Mouse (Mus musculus) CH12.LX (cell line): ENCODE measurements at regions not wholly inside any gene's neighbourhood (a gene's known extent, or its start where the extent isn't known, plus 50 kb on each side); places are given as distances from the start of the nearest gene placed in this dataset.

Experiments
- DNase-seq: peaks from one replicate; pipeline ENCODE4 v3.0.0-alpha.2; 2013; ENCODE audit errors: extremely low read depth
- H3K27ac ChIP-seq: 2 replicates; pipeline ENCODE4 v1.5.1; 2012; ENCODE audit warnings: low read depth, mild to moderate bottlenecking, control low read depth, moderate library complexity; ENCODE audit not compliant: insufficient read depth
- H3K27me3 ChIP-seq: replicated peaks from 2 replicates; pipeline ENCODE3; 2012; ENCODE audit warnings: inconsistent platforms
- H3K36me3 ChIP-seq, 2 experiments: replicated peaks in 1 of 2; 2 replicates each; pipeline versions ENCODE3 to v1.6.1; 2012; ENCODE audit warnings: inconsistent platforms in 1 of 2, low read length in 1 of 2, mild to moderate bottlenecking in 1 of 2, mixed read lengths in 1 of 2, moderate library complexity in 1 of 2; ENCODE audit not compliant: control insufficient read depth in 1 of 2, insufficient read depth in 1 of 2
- H3K4me1 ChIP-seq, 2 experiments: 2 replicates each; pipeline ENCODE4 v1.6.1; 2012; ENCODE audit warnings: inconsistent platforms in 1 of 2, moderate library complexity in 1 of 2; ENCODE audit not compliant: insufficient read depth in 2 of 2, control insufficient read depth in 1 of 2
- H3K4me2 ChIP-seq: 2 replicates; pipeline ENCODE4 v1.6.1; 2012; ENCODE audit warnings: low read depth, mild to moderate bottlenecking, control low read depth; ENCODE audit not compliant: poor library complexity, insufficient read depth, severe bottlenecking
- H3K4me3 ChIP-seq, 3 experiments: fragments of 150-350 bp in 1 of 3; sonication (generic) in 1 of 3; replicated peaks in 1 of 3; 2 replicates each; pipeline versions ENCODE3 to v1.5.1; 2011 to 2012; ENCODE audit warnings: low read depth in 2 of 3, low read length in 2 of 3, mild to moderate bottlenecking in 2 of 3, moderate library complexity in 2 of 3, control low read depth in 1 of 3, improper control_type of control experiment in 1 of 3, inconsistent platforms in 1 of 3, mixed read lengths in 1 of 3; ENCODE audit not compliant: poor library complexity in 1 of 3
- H3K79me2 ChIP-seq: replicated peaks from 2 replicates; pipeline ENCODE4 v1.6.1; 2012; ENCODE audit warnings: mild to moderate bottlenecking, moderate library complexity; ENCODE audit not compliant: control insufficient read depth, poor library complexity, insufficient read depth, severe bottlenecking; ENCODE audit errors: extremely low read depth
- H3K9ac ChIP-seq: 2 replicates; pipeline ENCODE4 v1.6.1; 2012; ENCODE audit warnings: low read depth, mild to moderate bottlenecking, control low read depth, moderate library complexity; ENCODE audit not compliant: insufficient read depth
- H3K9me3 ChIP-seq: replicated peaks from 2 replicates; pipeline ENCODE3; 2012; ENCODE audit warnings: low read length, inconsistent platforms, mixed read lengths
- CHD1 ChIP-seq: IDR thresholded peaks from 2 replicates; pipeline ENCODE4 v1.6.1; 2012; ENCODE audit warnings: low read depth, low read length, improper control_type of control experiment, inconsistent platforms
- E2F4 ChIP-seq: IDR thresholded peaks from 2 replicates; pipeline ENCODE4 v1.6.1; 2011; ENCODE audit warnings: low read depth, low read length, improper control_type of control experiment; ENCODE audit not compliant: insufficient replicate concordance
- ELF1 ChIP-seq: IDR thresholded peaks from 2 replicates; pipeline ENCODE4 v1.6.1; 2014; ENCODE audit warnings: low read depth, mild to moderate bottlenecking, inconsistent platforms, low read length, improper control_type of control experiment
- EP300 ChIP-seq: IDR thresholded peaks from 2 replicates; pipeline ENCODE4 v1.6.1; 2011; ENCODE audit warnings: low read length, improper control_type of control experiment
- ETS1 ChIP-seq: conservative IDR thresholded peaks from 2 replicates; pipeline ENCODE4 v1.6.1; 2012; ENCODE audit warnings: low read depth, mild to moderate bottlenecking, inconsistent platforms, low read length, improper control_type of control experiment, moderate library complexity
- GABPA ChIP-seq: IDR thresholded peaks from 2 replicates; pipeline ENCODE4 v1.6.1; 2012; ENCODE audit warnings: low read depth, low read length, improper control_type of control experiment, inconsistent platforms; ENCODE audit not compliant: insufficient replicate concordance
- IRF4 ChIP-seq: IDR thresholded peaks from 2 replicates; pipeline ENCODE4 v1.6.1; 2014; ENCODE audit warnings: low read depth, mild to moderate bottlenecking, inconsistent platforms, low read length, improper control_type of control experiment
- JUN ChIP-seq: IDR thresholded peaks from 2 replicates; pipeline ENCODE4 v1.6.1; 2011; ENCODE audit warnings: low read depth, mild to moderate bottlenecking, low read length, improper control_type of control experiment, moderate library complexity; ENCODE audit not compliant: insufficient read depth
- JUND ChIP-seq: conservative IDR thresholded peaks from 2 replicates; pipeline ENCODE4 v1.6.1; 2011; ENCODE audit warnings: low read depth, low read length, improper control_type of control experiment
- MYC ChIP-seq: IDR thresholded peaks from 2 replicates; pipeline ENCODE4 v1.6.1; 2011; ENCODE audit warnings: low read depth, mild to moderate bottlenecking, improper control_type of control experiment, low read length
- NELFE ChIP-seq: IDR thresholded peaks from 2 replicates; pipeline ENCODE4 v1.6.1; 2011; ENCODE audit warnings: low read depth, low read length, improper control_type of control experiment
- NRF1 ChIP-seq: IDR thresholded peaks from 2 replicates; pipeline ENCODE4 v1.6.1; 2014; ENCODE audit warnings: low read depth, mild to moderate bottlenecking, inconsistent platforms, low read length, improper control_type of control experiment, moderate library complexity
- PAX5 ChIP-seq: IDR thresholded peaks from 2 replicates; pipeline ENCODE4 v1.6.1; 2012; ENCODE audit warnings: low read length, inconsistent platforms, mixed read lengths
- POLR2A ChIP-seq: IDR thresholded peaks from 2 replicates; pipeline ENCODE4 v1.6.1; 2011; ENCODE audit warnings: low read depth, mild to moderate bottlenecking, improper control_type of control experiment, low read length
- RAD21 ChIP-seq: IDR thresholded peaks from 2 replicates; pipeline ENCODE4 v1.6.1; 2011; ENCODE audit warnings: low read depth, mild to moderate bottlenecking, low read length, improper control_type of control experiment, moderate library complexity
- RCOR1 ChIP-seq: conservative IDR thresholded peaks from 2 replicates; pipeline ENCODE4 v1.6.1; 2012; ENCODE audit warnings: low read depth, mild to moderate bottlenecking, inconsistent platforms, low read length, improper control_type of control experiment
- SMC3 ChIP-seq: IDR thresholded peaks from 2 replicates; pipeline ENCODE4 v1.6.1; 2011; ENCODE audit warnings: low read depth, low read length, improper control_type of control experiment
- TBP ChIP-seq: conservative IDR thresholded peaks from 2 replicates; pipeline ENCODE4 v1.6.1; 2011; ENCODE audit warnings: low read depth, low read length, improper control_type of control experiment
- TCF12 ChIP-seq: IDR thresholded peaks from 2 replicates; pipeline ENCODE4 v1.6.1; 2014; ENCODE audit warnings: low read depth, mild to moderate bottlenecking, inconsistent platforms, low read length, improper control_type of control experiment
- UBTF ChIP-seq: IDR thresholded peaks from 2 replicates; pipeline ENCODE4 v1.6.1; 2012; ENCODE audit warnings: low read depth, mild to moderate bottlenecking, inconsistent platforms, low read length, improper control_type of control experiment, moderate library complexity
- USF1 ChIP-seq: IDR thresholded peaks from 2 replicates; pipeline ENCODE4 v1.6.1; 2014; ENCODE audit warnings: low read depth, mild to moderate bottlenecking, inconsistent platforms, low read length, improper control_type of control experiment
- ZMIZ1 ChIP-seq: IDR thresholded peaks from 2 replicates; pipeline ENCODE4 v1.6.1; 2012; ENCODE audit warnings: low read depth, mild to moderate bottlenecking, inconsistent platforms, low read length, improper control_type of control experiment
- ZNF384 ChIP-seq: IDR thresholded peaks from 2 replicates; pipeline ENCODE4 v1.6.1; 2012; ENCODE audit warnings: low read depth, low read length, improper control_type of control experiment, inconsistent platforms
- dilution Hi-C: fragments of 300-500 bp; cut with MboI; formaldehyde crosslinking; loops from 2 replicates; pipeline ENCODE4 v1.14.3; 2020; ENCODE audit warnings: low sequenced_read_pairs; ENCODE audit not compliant: extremely low pct_unique_long_range_greater_than_20kb, extremely low pct_ligation_motif_present
- in situ Hi-C: fragments of 300-500 bp; cut with MboI; formaldehyde crosslinking; loops from 3 replicates; pipeline ENCODE4 v1.14.3; 2019; ENCODE audit warnings: low sequenced_read_pairs, low pct_ligation_motif_present, low pct_unique_long_range_greater_than_20kb, mixed read lengths

DNA sequence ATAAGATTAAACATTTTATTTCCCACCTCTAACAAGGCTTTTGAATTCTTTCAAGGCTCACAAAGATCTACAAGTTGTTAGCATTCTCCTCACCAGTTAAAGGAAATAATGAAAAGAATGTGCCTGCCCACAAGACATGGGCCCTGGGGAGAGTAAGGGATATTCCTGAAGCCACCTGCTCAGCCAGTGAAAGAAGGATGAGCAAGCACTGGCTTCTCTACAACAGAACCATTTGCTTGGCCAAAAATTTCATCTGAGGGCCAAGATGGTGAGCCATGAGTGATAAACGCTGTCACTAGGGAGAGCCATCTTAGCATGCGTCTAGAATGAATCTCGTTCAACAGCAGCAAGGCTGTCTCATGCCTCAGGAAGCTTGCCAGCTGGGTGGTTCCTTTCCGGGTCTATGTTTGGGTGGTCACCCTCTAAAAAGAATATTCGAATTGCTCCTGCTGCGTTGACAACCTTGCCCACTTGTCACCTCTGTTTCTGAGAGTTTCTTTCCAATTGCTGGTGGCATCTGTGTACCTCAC, 161.2 kb upstream of the Lpp start:
- H3K4me2 ChIP-seq, result no peak overlapping the region
- H3K9ac ChIP-seq, result no peak overlapping the region
- dilution Hi-C loops (no loop called here), in situ Hi-C loops (no loop called here)
- no peaks in the 10 kb centered on the region for H3K79me2 ChIP-seq
- H3K4me3 ChIP-seq, result no peak overlapping the region
- H3K27me3 ChIP-seq, result peaks cover 17% of the 10 kb centered on the region
- no peak overlapping the region for H3K27ac ChIP-seq
- no peak for DNase-seq
- no peaks in the 10 kb centered on the region for H3K4me1 ChIP-seq
- no peak for TF ChIP-seq SMC3
- TF ChIP-seq TCF12, result no peak
- TF ChIP-seq NELFE, result no peak
- no peak for TF ChIP-seq ZNF384
- no peak for TF ChIP-seq JUN
- no peak for TF ChIP-seq RCOR1
- TF ChIP-seq E2F4, result no peak
- TF ChIP-seq PAX5, result no peak
- no peak for TF ChIP-seq MYC
- no peak for TF ChIP-seq GABPA
- no peak for TF ChIP-seq IRF4
- TF ChIP-seq, all 38 proteins: peak for 0
- H3K9me3 ChIP-seq, result no peaks in the 10 kb centered on the region
- H3K36me3 ChIP-seq, result no peaks in the 10 kb centered on the region

DNA sequence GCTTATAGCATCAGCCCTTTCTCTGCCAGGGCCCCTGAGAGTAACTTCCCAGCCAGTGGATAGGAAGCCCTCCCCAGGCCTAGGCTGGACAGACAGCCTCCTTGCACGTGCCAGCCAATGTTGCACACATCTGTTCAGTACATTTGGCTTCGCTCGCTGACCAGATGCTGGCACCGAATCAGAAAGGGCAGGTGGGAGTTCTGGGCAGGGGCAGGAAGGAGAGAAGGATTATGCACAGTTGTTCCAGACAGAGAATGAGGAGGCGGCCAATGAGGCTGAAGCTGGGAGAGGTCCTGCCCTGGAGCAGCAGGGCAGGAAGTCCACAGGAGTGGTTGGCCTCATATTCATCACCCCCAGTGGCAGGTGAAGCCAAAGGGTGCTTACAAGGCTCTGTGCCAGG, 161.8 kb upstream of the Lpp start:
- no peak overlapping the region for H3K9ac ChIP-seq
- no peak overlapping the region for H3K4me3 ChIP-seq
- no peak for DNase-seq
- peaks cover 19% of the 10 kb centered on the region for H3K27me3 ChIP-seq
- H3K4me1 ChIP-seq, result no peaks in the 10 kb centered on the region
- in situ Hi-C loops, result no loop called here
- dilution Hi-C loops, result no loop called here
- H3K9me3 ChIP-seq, result no peaks in the 10 kb centered on the region
- H3K79me2 ChIP-seq, result no peaks in the 10 kb centered on the region
- no peaks in the 10 kb centered on the region for H3K36me3 ChIP-seq
- TF ChIP-seq IRF4 (no peak), CHD1 (no peak), USF1 (no peak), NELFE (no peak), TBP (no peak), EP300 (no peak), UBTF (no peak), JUND (no peak), TCF12 (no peak), RAD21 (no peak), ETS1 (no peak), SMC3 (no peak), ELF1 (no peak), MYC (no peak), POLR2A (no peak), ZMIZ1 (no peak), NRF1 (no peak)
- H3K27ac ChIP-seq, result no peak overlapping the region
- no peak overlapping the region for H3K4me2 ChIP-seq
